Mouse (Mus musculus) cortical plate, adult 2 months (tissue): ENCODE data around the gene Stra6.

Experiments used
- CTCF ChIP-seq: fragments of 200-500 bp; IDR thresholded peaks from 2 replicates; pipeline ENCODE4 v1.5.1; 2011; ENCODE audit warnings: mild to moderate bottlenecking, control low read depth, low read length; ENCODE audit not compliant: insufficient read depth; ENCODE audit errors: extremely low read depth
- POLR2A ChIP-seq: fragments of 200-500 bp; IDR thresholded peaks from 2 replicates; pipeline ENCODE4 v1.6.1; 2011; ENCODE audit warnings: mild to moderate bottlenecking, low read length, control low read depth; ENCODE audit not compliant: insufficient read depth; ENCODE audit errors: extremely low read depth

GRCm38 (mm10) chr9:58163146-58163545, 99.6 kb downstream of the Stra6 start:
- TF ChIP-seq POLR2A: no peak
- TF ChIP-seq CTCF: no peak
